Mouse (Mus musculus) megakaryocyte-erythroid progenitor cell, adult 5-6 weeks (primary cell): ENCODE measurements around the gene Klrb1. TPM values are rescaled to one million over a fixed set of nuclear protein-coding genes. Genes with fewer than 3 reads are reported as not detected.
A peak's percentile ranks its signal among the peaks of the same experiment; 100 is the strongest.
"Not testable (repeated sequence)": the region's sequence is repeated elsewhere in the genome, so short reads cannot be mapped to it uniquely, and the experiment has no call there.

Experiments used
- ATAC-seq: replicated peaks from 2 replicates; pipeline ENCODE4 v1.8.0; 2016; ENCODE audit warnings: mild to moderate bottlenecking, inconsistent platforms; ENCODE audit not compliant: severe bottlenecking, poor library complexity, low FRiP score, low TSS enrichment
- total RNA-seq, 2 experiments: library from RNA; stranded (forward) in 1 of 2; stranded (reverse) in 1 of 2; fragments of 200-1000, 215-1000 nt in 1 of 2; fragments of >200 nt in 1 of 2; fragmentation: Nextera tagmentation in 1 of 2; gene quantifications; 2 replicates each; pipeline ENCODE4 v1.2.3; 2014 to 2017

Gene Klrb1
- total RNA-seq (2014; fragmentation: Nextera tagmentation) (2.4 TPM in 1 of 2 replicates, not detected in the other), total RNA-seq (2017) (not detected in 2 replicates)

DNA sequence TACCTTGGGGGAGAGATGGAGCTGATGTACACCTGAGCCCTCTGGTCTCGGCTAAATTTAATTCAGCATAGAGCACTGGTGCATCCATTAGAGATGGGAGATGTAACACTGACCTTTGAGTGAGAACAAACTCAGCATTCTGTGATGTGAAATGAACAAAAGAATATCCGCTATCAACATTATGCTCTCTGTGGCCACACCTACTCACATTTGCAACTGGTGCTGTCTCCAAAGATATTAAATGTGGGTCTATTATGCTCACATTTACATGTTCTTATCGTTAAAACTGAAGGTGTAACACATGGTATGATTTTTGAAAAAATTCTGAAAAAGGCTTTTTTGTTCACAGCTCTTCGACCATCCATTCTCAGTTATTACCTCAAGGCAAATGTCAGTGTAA, at the start of gene Klrb1:
Gene Klrb1 (minus strand): TSS at position 101 of the 400 bp plus-strand sequence.
- ATAC-seq: no peak

DNA sequence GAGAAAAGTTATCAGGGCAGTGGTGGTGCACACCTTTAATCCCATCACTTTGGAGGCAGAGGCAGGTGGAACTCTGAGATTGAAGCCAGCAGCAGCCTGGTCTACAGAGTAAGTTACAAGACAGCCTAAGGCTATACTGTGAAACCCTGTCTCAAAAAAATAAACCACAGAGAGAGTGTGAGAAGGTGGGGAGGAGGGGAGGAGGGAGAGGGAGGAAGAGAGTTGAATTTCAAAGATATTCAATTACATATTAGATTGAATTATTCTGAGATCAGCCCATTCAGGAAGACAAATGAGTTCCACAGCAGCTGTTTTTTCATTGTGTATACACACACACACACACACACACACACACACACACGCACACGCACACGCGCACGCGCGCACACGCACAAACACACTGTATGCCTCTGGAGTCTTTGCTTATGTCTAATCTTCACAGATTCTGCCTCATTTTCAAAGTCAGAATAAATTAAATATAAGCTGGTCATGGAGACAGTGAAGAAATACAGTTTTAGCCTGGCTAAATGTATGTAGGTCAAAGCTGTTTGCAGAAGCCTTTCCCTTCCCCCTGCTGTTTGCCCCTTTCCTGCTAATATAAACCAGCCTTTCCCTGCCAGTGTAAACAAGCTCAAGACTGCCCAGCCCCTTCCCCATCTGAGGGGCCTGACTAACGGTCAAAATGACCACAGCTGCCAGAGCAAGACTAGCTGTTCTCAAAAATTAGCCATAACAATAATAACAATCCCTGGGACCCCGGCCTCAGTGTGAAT, 46.8 kb upstream of the Klrb1 start:
- no peak for ATAC-seq

- no peak for ATAC-seq
These were observed 45.2 kb upstream of the Klrb1 start for GRCm38 (mm10) chr6:128768047-128768446.

GRCm38 (mm10) chr6:128766486-128767254, 43.8 kb upstream of the Klrb1 start:
- peak; percentile 81 for ATAC-seq

- ATAC-seq: no peak
These were observed 42.4 kb upstream of the Klrb1 start for GRCm38 (mm10) chr6:128765211-128765610.

GRCm38 (mm10) chr6:128764598-128764997, 41.7 kb upstream of the Klrb1 start:
- no peak for ATAC-seq

GRCm38 (mm10) chr6:128763736-128764523, 41.1 kb upstream of the Klrb1 start:
- peak; percentile 82 for ATAC-seq

DNA sequence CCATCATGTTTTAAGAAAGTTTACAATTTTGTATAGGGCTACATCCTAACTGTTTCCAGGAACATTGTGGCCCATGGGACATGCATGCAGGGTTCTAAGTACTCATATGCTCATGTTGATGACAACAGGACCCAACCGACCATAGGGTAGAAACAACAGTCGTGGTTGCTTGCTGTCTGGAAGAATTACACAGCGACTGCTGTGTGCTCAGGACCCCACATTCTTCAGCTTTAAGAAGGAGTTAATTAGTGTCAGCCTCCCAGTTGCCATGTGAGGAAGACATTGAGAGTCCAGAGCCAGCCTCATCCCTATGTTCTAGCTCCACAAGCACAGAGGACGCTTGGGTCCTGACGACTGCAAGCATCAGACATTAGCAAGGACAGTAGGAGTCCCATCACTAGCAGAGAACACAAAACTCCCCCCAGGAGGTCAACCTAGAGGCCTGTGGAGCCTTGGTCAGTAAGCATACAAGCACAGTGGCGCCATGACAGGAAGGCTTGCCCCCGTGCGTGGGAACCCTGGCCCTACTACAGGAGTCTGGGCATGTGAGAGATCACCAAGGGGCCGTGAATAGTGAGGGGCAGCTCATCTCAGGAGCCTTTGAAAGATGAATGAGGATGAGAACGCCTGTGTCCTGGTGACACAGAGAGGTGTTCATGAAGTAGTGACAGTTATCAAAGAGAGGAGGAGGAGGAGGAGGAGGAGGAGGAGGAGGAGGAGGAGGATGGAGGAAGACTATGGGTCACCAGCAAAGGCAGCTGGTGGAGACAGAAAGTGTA, 40.2 kb upstream of the Klrb1 start:
- not testable (repeated sequence) for ATAC-seq

GRCm38 (mm10) chr6:128761144-128761540, 38.3 kb upstream of the Klrb1 start:
- ATAC-seq: no peak

GRCm38 (mm10) chr6:128760416-128761143, 37.7 kb upstream of the Klrb1 start:
- peak; percentile 70 for ATAC-seq

DNA sequence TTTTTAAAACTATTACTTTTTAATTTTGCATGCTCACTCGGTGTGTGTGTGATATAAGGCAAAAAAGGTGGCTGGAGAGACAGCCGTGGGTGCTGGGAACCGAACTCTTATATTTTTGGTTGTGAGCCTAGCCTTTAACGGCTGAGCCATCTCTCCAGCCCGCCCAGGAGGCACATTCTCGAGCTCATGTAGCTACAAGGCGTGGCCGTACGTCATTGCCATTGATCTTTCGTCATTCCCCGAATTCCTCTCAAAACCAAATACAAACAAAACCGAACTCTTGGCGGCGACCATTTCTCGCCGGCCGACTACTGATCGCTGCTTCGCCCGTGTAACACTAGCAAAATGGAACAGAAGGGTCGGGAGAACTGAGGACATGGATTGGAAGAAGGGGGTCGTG, 37.2 kb upstream of the Klrb1 start:
- peak; percentile 43 for ATAC-seq

- no peak for ATAC-seq
These were observed 36.5 kb upstream of the Klrb1 start for GRCm38 (mm10) chr6:128759221-128759950.

GRCm38 (mm10) chr6:128755402-128755763, 32.5 kb upstream of the Klrb1 start:
- not testable (repeated sequence) for ATAC-seq

GRCm38 (mm10) chr6:128754748-128755401, 32.0 kb upstream of the Klrb1 start:
- ATAC-seq: not testable (repeated sequence)

- peak; percentile 71 for ATAC-seq
These were observed 31.4 kb upstream of the Klrb1 start for GRCm38 (mm10) chr6:128754265-128754664.

DNA sequence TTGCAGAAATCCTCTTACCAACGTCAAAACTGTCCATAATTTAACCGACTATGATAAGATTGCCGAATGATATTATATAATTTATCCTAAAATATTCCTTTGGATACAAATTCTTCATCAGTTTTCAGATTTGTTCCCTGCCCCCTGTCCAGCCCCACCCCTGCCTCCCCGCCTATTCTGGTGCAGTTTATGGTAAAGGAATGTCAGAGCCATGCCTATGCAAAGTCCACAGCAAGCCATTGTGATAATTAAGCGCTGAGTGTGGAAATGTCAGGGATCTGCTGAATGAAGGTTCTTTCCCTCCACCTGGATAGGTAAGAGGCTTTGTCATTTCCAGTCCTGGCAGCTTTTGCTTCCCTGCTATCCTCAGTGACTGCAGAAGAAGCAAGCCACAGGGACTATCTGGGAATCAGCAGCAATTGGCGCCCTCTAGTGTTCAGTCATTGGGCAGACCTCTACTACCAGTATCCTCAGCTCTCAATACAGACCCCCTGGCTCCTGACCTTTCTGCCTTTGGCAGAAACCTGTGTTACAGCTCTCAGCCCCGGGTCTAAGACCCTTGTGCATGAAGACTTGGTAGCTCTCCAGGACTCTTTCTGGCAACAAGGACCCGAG, 30.9 kb upstream of the Klrb1 start:
- ATAC-seq: peak; percentile 99

DNA sequence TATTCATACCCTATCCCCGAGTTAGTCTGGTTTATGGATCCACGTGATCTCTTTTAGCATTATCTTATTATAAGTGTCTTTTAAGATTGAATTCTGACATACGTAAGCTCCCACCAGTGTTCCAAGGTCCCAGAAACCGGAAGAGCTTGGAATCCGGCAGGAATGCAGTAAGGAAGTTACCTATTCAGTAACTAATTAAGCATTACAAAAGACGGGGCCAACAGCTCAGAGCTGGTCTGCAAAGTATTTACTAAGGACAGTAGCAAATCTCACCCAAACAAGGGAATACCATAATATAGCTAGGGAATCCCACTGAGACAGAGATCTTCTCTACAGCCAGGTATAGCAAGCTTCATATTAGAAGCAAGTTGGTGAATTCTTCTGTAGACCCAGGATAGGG, 24.1 kb upstream of the Klrb1 start:
- ATAC-seq: not testable (repeated sequence)
